Mouse (Mus musculus): Measurements from ENCODE around the gene Coq6. TPM values are rescaled to one million over a fixed set of nuclear protein-coding genes. Genes with fewer than 3 reads are reported as not detected.

Coq6 gene
- polyA plus RNA-seq, 1 experiment from 2014 or later, result 44.5 TPM

DNA sequence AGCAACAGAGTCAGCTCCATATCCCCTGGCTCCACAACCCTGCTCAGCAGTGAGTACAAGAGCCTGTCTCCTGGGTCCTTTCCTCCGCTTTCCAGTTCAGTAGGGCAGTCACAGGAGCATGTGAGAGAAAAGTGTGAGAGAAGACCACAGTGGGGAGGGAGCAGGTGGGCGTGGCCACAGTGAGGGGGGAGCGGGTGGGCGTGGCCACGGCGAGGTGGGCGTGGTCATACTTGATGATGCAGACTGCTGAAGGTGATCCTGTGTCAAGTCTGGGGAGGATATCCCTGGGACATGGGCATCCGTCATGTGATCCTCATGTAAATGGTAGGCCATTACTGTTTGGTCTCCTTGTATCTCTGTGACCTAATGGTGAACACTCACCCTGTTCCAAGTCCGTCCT lies 5.5 kb downstream of the Coq6 start:
- H3K27me3 ChIP-seq, result no peaks in the 10 kb centered on the region
- DNase-seq (ENCODE audit: low read depth, low spot score) (no peak), ATAC-seq (no peak)
- TF ChIP-seq CTCF (IDR thresholded peaks at IDR 0.05), result no peak
- CTCF ChIA-PET, result no interaction called here
- POLR2A ChIA-PET, result no interaction called here
- in situ Hi-C loops (cut with MboI; ENCODE audit: low pct_unique_long_range_greater_than_20kb), result no loop called here

GRCm38 (mm10) chr12:84371647-84372046 lies 10.2 kb downstream of the Coq6 start:
- POLR2A ChIA-PET, result no interaction called here
- no peaks in the 10 kb centered on the region for H3K27me3 ChIP-seq
- no peak for TF ChIP-seq CTCF (IDR thresholded peaks at IDR 0.05)
- CTCF ChIA-PET, result no interaction called here
- in situ Hi-C loops (cut with MboI; ENCODE audit: low pct_unique_long_range_greater_than_20kb), result no loop called here
- ATAC-seq (no peak), DNase-seq (ENCODE audit: low read depth, low spot score) (no peak)

DNA sequence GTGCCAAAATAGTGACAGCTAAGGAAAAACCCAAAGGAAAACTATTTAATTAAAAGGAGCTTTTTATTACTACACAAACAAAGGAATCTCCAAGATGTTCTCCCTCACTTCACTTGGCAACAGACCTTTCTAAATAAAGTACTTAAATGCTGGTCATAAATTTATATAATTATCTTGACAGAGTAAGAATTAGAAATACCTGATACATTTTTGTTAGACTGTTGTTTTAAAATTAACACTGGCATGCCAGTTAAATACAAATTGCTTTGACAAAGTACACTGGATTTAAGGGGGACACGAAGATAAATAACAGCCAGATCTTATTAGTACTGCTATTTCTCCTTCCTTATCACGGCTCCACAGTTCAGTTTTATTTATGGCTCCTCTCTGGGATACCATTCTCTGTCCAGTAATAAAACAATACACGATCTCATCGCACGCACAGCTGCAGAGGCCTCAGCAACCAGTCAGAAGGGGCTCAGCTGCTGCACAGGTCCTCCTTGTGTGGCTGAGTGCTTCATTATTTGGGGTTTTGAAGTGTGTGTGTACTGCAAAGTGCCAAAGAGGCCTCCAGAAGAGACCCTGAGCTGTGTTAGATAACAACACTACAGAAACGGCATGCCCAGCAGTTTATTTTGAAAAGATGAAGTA lies 12.5 kb downstream of the Coq6 start:
- ChIA-PET POLR2A (interaction anchor here (0.6 kb wide), 1 partner anchor 21 kb away, joined by 3 read pairs; no protein-coding TSS in a partner anchor), CTCF (no interaction called here)
- ATAC-seq, result peak; percentile 62
- in situ Hi-C loops (cut with MboI; ENCODE audit: low pct_unique_long_range_greater_than_20kb), result no loop called here
- H3K27me3 ChIP-seq, result no peaks in the 10 kb centered on the region
- peak; percentile 68 for DNase-seq (ENCODE audit: low read depth, low spot score)
- TF ChIP-seq CTCF (IDR thresholded peaks at IDR 0.05), result no peak

GRCm38 (mm10) chr12:84382369-84382768 lies 20.9 kb downstream of the Coq6 start:
- CTCF ChIA-PET, result no interaction called here
- DNase-seq (ENCODE audit: low read depth, low spot score) (no peak), ATAC-seq (no peak)
- H3K27me3 ChIP-seq, result no peaks in the 10 kb centered on the region
- POLR2A ChIA-PET, result no interaction called here
- in situ Hi-C loops (cut with MboI; ENCODE audit: low pct_unique_long_range_greater_than_20kb), result no loop called here
- TF ChIP-seq CTCF (IDR thresholded peaks at IDR 0.05), result no peak

GRCm38 (mm10) chr12:84384644-84385081 lies 23.2 kb downstream of the Coq6 start:
- in situ Hi-C loops (cut with MboI; ENCODE audit: low pct_unique_long_range_greater_than_20kb), result no loop called here
- ChIA-PET POLR2A (no interaction called here), CTCF (interaction anchor here (1.3 kb wide), 1 partner anchor 9 kb away, joined by 3 read pairs; no protein-coding TSS in a partner anchor)
- ATAC-seq (no peak), DNase-seq (ENCODE audit: low read depth, low spot score) (no peak)
- no peaks in the 10 kb centered on the region for H3K27me3 ChIP-seq
- TF ChIP-seq CTCF (IDR thresholded peaks at IDR 0.05), result no peak

GRCm38 (mm10) chr12:84385408-84385807 lies 24.0 kb downstream of the Coq6 start:
- POLR2A ChIA-PET, result no interaction called here
- in situ Hi-C loops (cut with MboI; ENCODE audit: low pct_unique_long_range_greater_than_20kb), result no loop called here
- no peak for ATAC-seq
- CTCF ChIA-PET, result interaction anchor here (1.3 kb wide), 1 partner anchor 8 kb away, joined by 3 read pairs; no protein-coding TSS in a partner anchor
- DNase-seq (ENCODE audit: low read depth, low spot score), result no peak
- TF ChIP-seq CTCF (IDR thresholded peaks at IDR 0.05), result no peak
- no peaks in the 10 kb centered on the region for H3K27me3 ChIP-seq

- in situ Hi-C loops (cut with MboI; ENCODE audit: low pct_unique_long_range_greater_than_20kb), result no loop called here
- DNase-seq (ENCODE audit: low read depth, low spot score) (no peak), ATAC-seq (no peak)
- ChIA-PET CTCF (interaction anchor here (0.8 kb wide), 1 partner anchor 12 kb away, joined by 3 read pairs; no protein-coding TSS in a partner anchor), POLR2A (no interaction called here)
- H3K27me3 ChIP-seq, result no peaks in the 10 kb centered on the region
- TF ChIP-seq CTCF (IDR thresholded peaks at IDR 0.05), result no peak
Measured at GRCm38 (mm10) chr12:84388097-84388496, 26.6 kb downstream of the Coq6 start.

DNA sequence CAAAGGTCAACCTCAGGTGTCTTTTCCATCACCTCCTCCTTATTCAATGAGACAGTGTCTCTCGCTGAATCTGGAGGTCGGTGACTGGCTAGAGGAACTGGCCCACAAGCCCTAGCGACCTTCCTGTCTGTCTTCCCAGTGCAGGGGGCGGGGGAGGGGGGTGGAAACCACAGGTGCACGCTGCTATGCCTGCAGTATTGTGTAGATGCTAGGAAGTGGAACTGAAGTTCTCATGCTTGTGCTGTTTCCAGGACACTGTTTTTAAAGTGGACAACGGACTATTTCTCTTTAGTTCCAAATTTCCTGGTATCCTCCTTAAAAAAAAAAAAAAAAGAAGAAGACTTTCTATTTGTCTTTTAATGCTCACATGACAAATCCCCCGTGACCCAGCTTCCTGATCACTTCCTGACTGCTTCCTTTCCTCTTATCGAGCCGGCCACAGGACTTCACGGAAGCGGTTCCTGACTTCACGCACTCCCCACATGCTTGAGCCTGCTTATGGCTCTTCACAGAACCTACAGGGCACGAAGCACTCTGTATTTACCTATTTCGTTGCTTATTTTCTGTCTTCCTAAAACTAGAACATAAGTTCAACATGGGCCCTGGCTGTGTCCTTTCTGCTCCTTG lies 27.4 kb downstream of the Coq6 start:
- no peak for TF ChIP-seq CTCF (IDR thresholded peaks at IDR 0.05)
- CTCF ChIA-PET, result no interaction called here
- no peaks in the 10 kb centered on the region for H3K27me3 ChIP-seq
- ATAC-seq (no peak), DNase-seq (ENCODE audit: low read depth, low spot score) (no peak)
- in situ Hi-C loops (cut with MboI; ENCODE audit: low pct_unique_long_range_greater_than_20kb), result no loop called here
- POLR2A ChIA-PET, result no interaction called here

DNA sequence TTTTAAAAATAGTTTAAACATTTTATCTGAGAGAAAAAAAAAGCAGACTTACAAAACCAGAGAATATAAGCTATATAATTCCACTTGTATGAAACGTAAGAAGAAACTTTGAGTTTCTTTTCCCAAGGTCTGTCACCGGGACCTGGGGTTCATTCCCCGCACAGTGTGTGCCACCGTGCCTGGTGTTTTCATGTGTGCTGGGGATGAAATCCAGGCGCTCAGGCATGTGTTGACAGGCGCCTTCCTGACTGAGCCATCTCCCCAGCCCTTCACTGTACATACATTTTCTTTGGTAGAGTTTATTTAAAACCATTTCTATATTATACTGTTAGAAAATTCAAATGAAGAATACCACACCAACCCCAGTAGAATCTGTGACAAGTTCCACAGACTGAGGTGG lies 28.9 kb downstream of the Coq6 start:
- no peaks in the 10 kb centered on the region for H3K27me3 ChIP-seq
- CTCF ChIA-PET, result no interaction called here
- in situ Hi-C loops (cut with MboI; ENCODE audit: low pct_unique_long_range_greater_than_20kb), result no loop called here
- POLR2A ChIA-PET, result no interaction called here
- DNase-seq (ENCODE audit: low read depth, low spot score) (no peak), ATAC-seq (no peak)
- TF ChIP-seq CTCF (IDR thresholded peaks at IDR 0.05), result no peak

DNA sequence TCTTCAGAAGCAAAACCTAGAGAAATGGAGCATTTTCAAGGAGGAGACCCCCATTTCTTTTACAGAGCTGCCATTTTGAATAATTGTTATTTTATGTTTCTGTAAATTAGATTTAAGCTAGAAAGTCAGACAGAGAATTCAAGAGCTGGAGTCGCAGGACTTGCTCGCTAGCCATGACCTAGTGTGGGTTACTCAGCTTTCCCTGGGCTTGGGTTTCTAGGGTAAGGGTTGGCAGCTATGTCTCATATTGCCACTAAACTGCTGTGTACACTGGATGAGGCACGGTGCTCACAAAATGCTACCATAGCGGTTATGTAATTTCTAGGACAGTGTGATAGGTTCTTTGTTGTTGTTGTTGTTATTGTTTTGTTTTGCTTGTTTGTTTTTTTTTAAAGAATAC lies 31.2 kb downstream of the Coq6 start:
- TF ChIP-seq CTCF (IDR thresholded peaks at IDR 0.05), result no peak
- ChIA-PET POLR2A (interaction anchor here (1.0 kb wide), 1 partner anchor 76 kb away, joined by 4 read pairs; the partner anchor contains the start of gene Zfp410), CTCF (no interaction called here)
- no peak for DNase-seq (ENCODE audit: low read depth, low spot score)
- H3K27me3 ChIP-seq, result no peaks in the 10 kb centered on the region
- ATAC-seq, result no peak
- in situ Hi-C loops (cut with MboI; ENCODE audit: low pct_unique_long_range_greater_than_20kb), result no loop called here

DNA sequence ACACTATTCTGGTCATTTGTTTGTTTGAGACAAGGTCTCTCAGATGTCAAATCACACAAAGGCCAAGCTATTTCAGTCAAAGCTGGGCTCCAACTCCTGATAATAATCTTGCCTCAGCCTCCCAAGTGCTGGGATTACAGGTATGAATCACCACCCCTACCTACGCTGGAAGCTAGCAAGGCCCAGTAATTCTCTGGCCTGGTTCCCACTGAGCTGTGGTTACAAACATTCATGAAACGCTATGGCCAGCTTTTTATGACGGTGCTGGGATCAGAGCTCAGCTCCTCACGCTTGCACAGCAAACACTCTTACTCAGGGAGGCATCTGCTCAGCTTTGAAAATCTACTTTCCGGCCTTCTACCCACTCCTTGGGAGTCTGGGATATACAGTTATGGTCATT lies 32.4 kb downstream of the Coq6 start:
- H3K27me3 ChIP-seq, result no peaks in the 10 kb centered on the region
- POLR2A ChIA-PET, result no interaction called here
- ATAC-seq, result peak; percentile 47
- CTCF ChIA-PET, result interaction anchor here (0.9 kb wide), 1 partner anchor 9 kb away, joined by 3 read pairs; no protein-coding TSS in a partner anchor
- TF ChIP-seq CTCF (IDR thresholded peaks at IDR 0.05), result no peak
- peak; percentile 69 for DNase-seq (ENCODE audit: low read depth, low spot score)
- in situ Hi-C loops (cut with MboI; ENCODE audit: low pct_unique_long_range_greater_than_20kb), result no loop called here

All from Patski (cell line).